Mouse (Mus musculus): ENCODE data around the gene Emp3.

DNA sequence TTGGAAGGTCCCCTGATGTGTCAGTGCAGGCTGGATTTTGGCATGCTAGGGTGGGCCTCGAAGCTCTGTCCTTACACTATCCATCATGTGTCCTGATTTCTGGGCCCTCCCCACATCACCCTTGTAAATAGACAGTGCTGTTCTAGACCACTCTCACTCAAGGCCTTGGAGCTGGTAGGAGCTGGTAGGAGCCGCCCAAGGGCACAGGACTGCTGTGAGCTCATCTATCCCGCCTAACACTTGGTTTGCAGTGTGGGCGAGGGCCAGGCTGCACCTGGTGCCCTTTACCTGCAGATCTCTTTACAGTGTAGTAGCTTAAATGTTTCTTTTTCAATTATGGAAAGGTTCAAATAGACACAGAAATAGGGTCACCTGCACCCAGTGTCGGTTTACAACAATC is 6.2 kb downstream of the Emp3 start:
- TF ChIP-seq POLR2A (IDR thresholded peaks at IDR 0.05; ENCODE audit: insufficient read length, low read depth) (no peak), MYOG (IDR thresholded peaks at IDR 0.05; ENCODE audit: control insufficient read depth in 1 of 3, insufficient read depth in 1 of 3, insufficient read length in 2 of 3, low read depth in 2 of 3) (no peak), TCF3 (IDR thresholded peaks at IDR 0.05; ENCODE audit: insufficient read length, low read depth) (no peak), E2F4 (IDR thresholded peaks at IDR 0.05; ENCODE audit: insufficient read depth) (no peak), MYOD1 (IDR thresholded peaks at IDR 0.05; ENCODE audit: control insufficient read depth in 1 of 3, insufficient read length in 2 of 3, low read depth in 2 of 3) (no peak), TCF12 (IDR thresholded peaks at IDR 0.05; ENCODE audit: insufficient read depth, poor library complexity, severe bottlenecking) (no peak), MAX (IDR thresholded peaks at IDR 0.05; ENCODE audit: low read depth) (no peak), USF1 (IDR thresholded peaks at IDR 0.05; ENCODE audit: low read depth) (no peak), CEBPB (IDR thresholded peaks at IDR 0.05; ENCODE audit: insufficient read depth, poor library complexity, severe bottlenecking) (no peak), POLR2AphosphoS2 (IDR thresholded peaks at IDR 0.05; ENCODE audit: insufficient read length, low read depth) (no peak), SRF (IDR thresholded peaks at IDR 0.05; ENCODE audit: control insufficient read depth, insufficient read length, low read depth) (no peak), REST (IDR thresholded peaks at IDR 0.05; ENCODE audit: insufficient read depth, insufficient read length) (no peak)

All from myocyte (in vitro differentiated cells).